Mouse (Mus musculus) lung, embryonic 15.5 days (tissue): ENCODE data around the gene Crygc. TPM values are rescaled to one million over a fixed set of nuclear protein-coding genes. Genes with fewer than 3 reads are reported as not detected.

Experiments used
- ATAC-seq: fragments of 200-750 bp; cut with Nextera tagmentation; 2 replicates; pipeline ENCODE4 v1.8.0; 2017; ENCODE audit warnings: moderate number of reproducible peaks, borderline replicate concordance; ENCODE audit not compliant: low FRiP score, low TSS enrichment; ENCODE audit errors: extremely low read depth
- H3K27ac ChIP-seq: fragments of 300-500 bp; sonication (generic); 2 replicates; pipeline ENCODE4 v1.5.1; 2015; ENCODE audit warnings: moderate library complexity, mild to moderate bottlenecking, inconsistent platforms
- H3K27me3 ChIP-seq: fragments of 300-500 bp; sonication (generic); 2 replicates; pipeline ENCODE4 v1.6.1; 2015; ENCODE audit warnings: inconsistent platforms
- H3K36me3 ChIP-seq: fragments of 300-500 bp; sonication (generic); 2 replicates; pipeline ENCODE4 v1.6.1; 2015; ENCODE audit warnings: inconsistent platforms
- H3K4me1 ChIP-seq: fragments of 300-500 bp; sonication (generic); 2 replicates; pipeline ENCODE4 v1.6.1; 2015; ENCODE audit warnings: inconsistent platforms
- H3K4me2 ChIP-seq: fragments of 300-500 bp; sonication (generic); 2 replicates; pipeline ENCODE4 v1.6.1; 2015; ENCODE audit warnings: inconsistent platforms, mild to moderate bottlenecking, moderate library complexity
- H3K4me3 ChIP-seq: fragments of 300-500 bp; sonication (generic); 2 replicates; pipeline ENCODE4 v1.5.1; 2015; ENCODE audit warnings: mild to moderate bottlenecking, inconsistent platforms
- H3K9ac ChIP-seq: fragments of 300-500 bp; sonication (generic); 2 replicates; pipeline ENCODE4 v1.6.1; 2015; ENCODE audit warnings: inconsistent platforms
- H3K9me3 ChIP-seq: fragments of 300-500 bp; sonication (generic); 2 replicates; pipeline ENCODE4 v1.6.1; 2016; ENCODE audit warnings: inconsistent platforms
- WGBS: fragments of 180-500 bp; shearing (Covaris S2); methylation state at CpG from one replicate; pipeline ENCODE4 v1.1.7; 2015; 5-methylcytosine and 5-hydroxymethylcytosine counted together
- polyA plus RNA-seq: library from polyadenylated mRNA; unstranded; fragments of >200 nt; fragmentation: Nextera tagmentation; extraction: Ambion mirVana; gene quantifications from 2 replicates; pipeline ENCODE4 v1.2.1, GENCODE M21; 2015

Crygc gene
- polyA plus RNA-seq, 1 experiment from 2014 or later, result not detected

GRCm38 (mm10) chr1:65103273-65103672, 29.8 kb upstream of the Crygc start, which contains the start of gene Cryga:
Cryga (minus strand) TSS chr1:65103373.
- ATAC-seq, result no peak
- H3K27me3 ChIP-seq, result no peaks in the 10 kb centered on the region
- no peak within 1 kb of the TSS for H3K27ac ChIP-seq
- no peak within 1 kb of the TSS for H3K4me3 ChIP-seq
- H3K36me3 ChIP-seq, result no peaks in the 10 kb centered on the region
- WGBS, result 83% methylated on average over 11 of the region's 11 CpGs
- H3K4me2 ChIP-seq, result no peak within 1 kb of the TSS
- H3K4me1 ChIP-seq, result no peaks in the 10 kb centered on the region
- no peak within 1 kb of the TSS for H3K9ac ChIP-seq
- H3K9me3 ChIP-seq, result no peaks in the 10 kb centered on the region

DNA sequence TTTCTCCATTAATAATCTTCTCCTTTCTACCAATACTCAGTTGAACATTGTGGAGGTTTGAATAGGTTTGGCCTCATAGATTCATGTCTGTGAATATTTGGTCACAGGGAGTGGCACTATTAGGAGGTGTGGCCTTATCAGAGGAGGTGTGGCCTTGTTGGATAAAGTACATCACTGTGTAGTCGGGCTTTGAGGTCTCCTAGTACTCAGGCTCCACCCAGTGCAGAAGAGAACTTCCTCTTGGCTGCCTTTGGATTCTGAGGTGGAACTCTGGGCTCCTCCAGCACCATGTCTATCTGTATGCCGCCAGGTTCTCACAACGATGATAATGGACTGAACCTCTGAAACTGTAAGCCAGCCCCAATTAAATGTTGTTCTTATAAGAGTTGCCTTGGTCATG, 23.5 kb upstream of the Crygc start:
- H3K9me3 ChIP-seq, result no peaks in the 10 kb centered on the region
- no peaks in the 10 kb centered on the region for H3K36me3 ChIP-seq
- no peaks in the 10 kb centered on the region for H3K4me1 ChIP-seq
- H3K4me3 ChIP-seq, result no peak overlapping the region
- no peak overlapping the region for H3K9ac ChIP-seq
- WGBS, result 71% methylated on average over 3 of the region's 3 CpGs
- ATAC-seq, result no peak
- no peaks in the 10 kb centered on the region for H3K27me3 ChIP-seq
- no peak overlapping the region for H3K27ac ChIP-seq
- no peak overlapping the region for H3K4me2 ChIP-seq

GRCm38 (mm10) chr1:65091566-65091965, 18.1 kb upstream of the Crygc start:
- no peak for ATAC-seq
- Histone ChIP-seq H3K27ac (no peak overlapping the region), H3K4me2 (no peak overlapping the region), H3K9me3 (no peaks in the 10 kb centered on the region), H3K36me3 (no peaks in the 10 kb centered on the region), H3K27me3 (no peaks in the 10 kb centered on the region), H3K4me3 (no peak overlapping the region), H3K4me1 (no peaks in the 10 kb centered on the region), H3K9ac (no peak overlapping the region)
- 91% methylated on average over 3 of the region's 3 CpGs for WGBS

DNA sequence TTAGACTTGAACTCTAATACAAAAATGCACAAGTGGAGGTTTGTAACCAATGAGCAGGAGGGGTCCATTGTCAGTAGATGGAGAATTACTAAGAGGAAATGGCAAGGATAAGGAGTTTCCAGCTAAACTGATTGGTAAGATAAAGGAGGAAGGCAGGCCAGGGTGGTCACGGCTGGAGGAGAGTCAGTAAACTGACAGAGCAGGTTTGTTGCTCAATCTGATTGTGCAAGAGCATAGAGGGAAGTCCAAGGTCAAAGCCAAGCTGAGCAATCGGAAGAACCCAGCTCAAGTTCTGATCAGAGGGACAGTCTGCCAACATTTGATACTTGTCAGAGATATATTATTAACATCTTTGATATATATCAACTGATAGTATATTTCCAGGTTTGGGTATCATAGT, 16.9 kb upstream of the Crygc start:
- no peak for ATAC-seq
- no peak overlapping the region for H3K4me2 ChIP-seq
- WGBS, result 30% methylated on average over 2 of the region's 2 CpGs

GRCm38 (mm10) chr1:65088567-65089356, 15.3 kb upstream of the Crygc start:
- 70% methylated on average over 6 of the region's 6 CpGs for WGBS
- Histone ChIP-seq H3K9me3 (no peaks in the 10 kb centered on the region), H3K4me1 (no peaks in the 10 kb centered on the region), H3K27me3 (no peaks in the 10 kb centered on the region), H3K4me2 (no peak overlapping the region), H3K27ac (no peak overlapping the region), H3K9ac (no peak overlapping the region), H3K4me3 (no peak overlapping the region), H3K36me3 (no peaks in the 10 kb centered on the region)
- ATAC-seq, result no peak

More for the DNA sequence above, 16.9 kb upstream of the Crygc start:
- Histone ChIP-seq H3K4me3 (no peak overlapping the region), H3K9me3 (no peaks in the 10 kb centered on the region), H3K4me1 (no peaks in the 10 kb centered on the region), H3K27ac (no peak overlapping the region), H3K36me3 (no peaks in the 10 kb centered on the region), H3K9ac (no peak overlapping the region), H3K27me3 (no peaks in the 10 kb centered on the region)

GRCm38 (mm10) chr1:65082188-65082587, 8.7 kb upstream of the Crygc start, which contains the start of gene Crygb:
Crygb (minus strand) TSS chr1:65082288.
- Histone ChIP-seq H3K36me3 (no peaks in the 10 kb centered on the region), H3K4me3 (no peak within 1 kb of the TSS), H3K27ac (no peak within 1 kb of the TSS), H3K9me3 (no peaks in the 10 kb centered on the region), H3K27me3 (no peaks in the 10 kb centered on the region), H3K4me1 (no peaks in the 10 kb centered on the region), H3K4me2 (no peak within 1 kb of the TSS), H3K9ac (no peak within 1 kb of the TSS)
- WGBS, result 37% methylated on average over 7 of the region's 7 CpGs
- no peak for ATAC-seq

- Histone ChIP-seq H3K27me3 (no peaks in the 10 kb centered on the region), H3K36me3 (no peaks in the 10 kb centered on the region), H3K9me3 (no peaks in the 10 kb centered on the region), H3K4me1 (no peaks in the 10 kb centered on the region), H3K4me2 (no peak overlapping the region), H3K27ac (no peak overlapping the region), H3K4me3 (no peak overlapping the region), H3K9ac (no peak overlapping the region)
- ATAC-seq, result no peak
- WGBS, result 15% methylated on average over 5 of the region's 5 CpGs
Measured at GRCm38 (mm10) chr1:65075607-65076006, 2.1 kb upstream of the Crygc start.

DNA sequence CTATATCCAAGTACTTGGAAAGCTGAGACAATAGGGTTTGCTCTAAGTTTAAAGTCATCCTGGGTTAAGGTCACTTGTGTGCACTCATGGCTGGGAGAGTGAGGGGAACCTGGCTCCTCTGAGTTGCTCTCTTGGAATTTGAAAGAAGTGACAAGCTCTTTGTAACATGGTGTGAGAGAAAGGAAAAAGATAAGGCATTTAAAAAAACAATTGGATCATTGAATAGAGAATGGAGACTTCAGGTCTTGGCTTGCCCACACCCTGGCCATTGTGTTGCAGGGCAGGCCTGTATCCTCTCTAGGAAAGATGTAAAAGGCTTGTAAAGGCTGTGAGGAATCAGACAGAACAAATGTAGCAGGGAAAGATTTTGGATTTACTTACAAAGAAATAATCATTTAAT, 5.6 kb downstream of the Crygc start:
- Histone ChIP-seq H3K9ac (no peak overlapping the region), H3K9me3 (no peaks in the 10 kb centered on the region), H3K36me3 (no peaks in the 10 kb centered on the region), H3K4me2 (no peak overlapping the region), H3K4me1 (no peaks in the 10 kb centered on the region), H3K27ac (no peak overlapping the region), H3K27me3 (no peaks in the 10 kb centered on the region), H3K4me3 (no peak overlapping the region)
- ATAC-seq, result no peak

DNA sequence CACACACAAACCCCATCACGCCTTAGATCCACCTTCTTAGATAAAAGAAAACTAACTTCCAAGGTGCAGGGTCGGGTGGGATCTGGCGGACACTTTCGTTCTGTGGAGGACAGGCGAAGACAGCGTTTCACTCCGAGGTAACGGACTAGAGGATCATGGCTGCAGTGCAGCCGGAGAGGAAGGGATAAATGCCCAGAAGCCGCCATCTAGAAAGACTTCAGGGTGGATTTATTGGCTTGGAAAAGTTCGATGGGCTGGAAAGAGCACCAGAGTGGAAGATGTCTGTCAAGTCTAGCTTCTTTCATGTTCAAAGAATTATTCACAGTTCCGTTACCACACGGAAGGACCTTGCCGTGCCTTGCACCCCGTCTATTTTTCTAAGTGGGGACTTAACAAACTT, 9.3 kb downstream of the Crygc start:
- no peaks in the 10 kb centered on the region for H3K36me3 ChIP-seq
- no peaks in the 10 kb centered on the region for H3K4me1 ChIP-seq
- ATAC-seq, result no peak
- no peaks in the 10 kb centered on the region for H3K27me3 ChIP-seq
- H3K4me3 ChIP-seq, result no peak overlapping the region
- H3K9ac ChIP-seq, result no peak overlapping the region
- no peaks in the 10 kb centered on the region for H3K9me3 ChIP-seq
- no peak overlapping the region for H3K27ac ChIP-seq
- 78% methylated on average over 15 of the region's 15 CpGs for WGBS
- no peak overlapping the region for H3K4me2 ChIP-seq

DNA sequence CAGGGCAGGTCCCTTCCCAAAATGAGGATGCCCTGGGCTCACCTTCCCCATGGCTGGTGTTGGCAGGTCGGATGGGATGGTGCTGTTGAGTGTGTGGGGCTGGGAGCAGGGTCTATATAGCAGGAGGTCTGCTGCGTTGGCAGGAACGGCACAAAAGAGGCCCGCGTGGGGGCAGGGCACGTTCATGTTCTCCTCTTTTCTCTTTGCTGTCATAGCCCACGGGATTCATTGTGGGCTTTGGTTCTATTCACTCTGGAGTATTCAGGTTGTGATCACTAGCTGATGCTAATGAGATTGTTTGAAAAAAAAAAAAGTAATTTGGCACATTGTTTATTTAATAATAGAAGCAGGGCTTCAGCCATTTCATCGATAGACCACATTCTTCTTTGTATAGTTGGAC, 10.1 kb downstream of the Crygc start, which contains the start of gene Crygd:
Crygd (minus strand) TSS at position 101 of the 400 bp plus-strand sequence.
- Histone ChIP-seq H3K9ac (no peak within 1 kb of the TSS), H3K27ac (no peak within 1 kb of the TSS), H3K4me1 (no peaks in the 10 kb centered on the region), H3K9me3 (no peaks in the 10 kb centered on the region), H3K36me3 (no peaks in the 10 kb centered on the region), H3K27me3 (no peaks in the 10 kb centered on the region), H3K4me3 (no peak within 1 kb of the TSS), H3K4me2 (no peak within 1 kb of the TSS)
- no peak for ATAC-seq
- 79% methylated on average over 8 of the region's 8 CpGs for WGBS

DNA sequence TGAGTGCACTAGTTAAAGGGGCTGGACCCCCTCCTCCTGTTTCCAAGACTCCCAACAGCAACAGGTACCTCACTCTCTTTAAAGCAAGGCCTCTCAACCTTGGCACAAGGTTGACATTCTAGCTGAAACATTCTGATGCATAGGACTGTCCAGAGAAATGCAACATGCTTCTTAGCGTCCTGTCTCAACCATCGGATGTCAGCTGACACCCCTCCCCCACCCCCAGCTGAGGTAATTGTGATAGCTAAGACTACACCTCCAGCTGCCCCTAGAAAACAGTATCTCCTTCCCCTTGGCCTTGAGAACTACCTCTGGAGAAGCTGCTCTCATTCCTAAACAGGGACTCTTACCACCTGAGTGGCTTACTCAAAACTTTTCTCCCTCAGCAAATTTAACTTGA, 21.3 kb downstream of the Crygc start:
- no peak overlapping the region for H3K4me3 ChIP-seq
- H3K27me3 ChIP-seq, result no peaks in the 10 kb centered on the region
- 25% methylated on average over 2 of the region's 2 CpGs for WGBS
- H3K27ac ChIP-seq, result no peak overlapping the region
- no peak for ATAC-seq
- H3K4me1 ChIP-seq, result no peaks in the 10 kb centered on the region
- H3K9ac ChIP-seq, result no peak overlapping the region
- no peaks in the 10 kb centered on the region for H3K36me3 ChIP-seq
- no peaks in the 10 kb centered on the region for H3K9me3 ChIP-seq
- H3K4me2 ChIP-seq, result no peak overlapping the region

DNA sequence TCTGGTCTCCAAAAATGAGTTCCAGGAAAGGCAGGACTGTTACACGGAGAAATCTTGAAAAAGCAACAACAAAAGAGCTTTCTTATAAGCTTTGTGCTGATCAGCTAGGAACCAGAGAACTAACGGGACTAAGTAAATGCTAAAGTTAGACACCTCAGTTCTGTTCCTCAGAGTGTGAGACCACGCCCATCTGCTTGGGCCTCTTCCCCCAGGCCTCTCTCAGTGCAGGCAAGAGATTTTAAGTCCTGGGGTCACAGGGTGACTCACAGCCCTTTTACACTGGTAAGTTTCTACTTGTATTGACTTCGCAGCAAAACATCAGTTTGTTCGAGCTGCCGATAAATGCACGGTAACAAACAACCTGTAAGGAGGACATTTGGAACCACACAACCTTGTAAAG, 21.8 kb downstream of the Crygc start:
- no peak for ATAC-seq
- Histone ChIP-seq H3K4me1 (no peaks in the 10 kb centered on the region), H3K27me3 (no peaks in the 10 kb centered on the region), H3K9me3 (no peaks in the 10 kb centered on the region), H3K27ac (no peak overlapping the region), H3K4me3 (no peak overlapping the region), H3K4me2 (no peak overlapping the region), H3K9ac (no peak overlapping the region), H3K36me3 (no peaks in the 10 kb centered on the region)
- 67% methylated on average over 7 of the region's 7 CpGs for WGBS
